Mouse (Mus musculus) urinary bladder, postnatal 36 days (tissue): ENCODE data around the gene Pde3b.
"Not testable (repeated sequence)": the region's sequence is repeated elsewhere in the genome, so short reads cannot be mapped to it uniquely, and the experiment has no call there.

ENCODE experiments used
- DNase-seq, 2 experiments: peaks; one replicate each; pipeline ENCODE4 v3.0.0; 2022; ENCODE audit warnings: low spot score in 2 of 2, mixed read lengths in 1 of 2

Gene Pde3b

DNA sequence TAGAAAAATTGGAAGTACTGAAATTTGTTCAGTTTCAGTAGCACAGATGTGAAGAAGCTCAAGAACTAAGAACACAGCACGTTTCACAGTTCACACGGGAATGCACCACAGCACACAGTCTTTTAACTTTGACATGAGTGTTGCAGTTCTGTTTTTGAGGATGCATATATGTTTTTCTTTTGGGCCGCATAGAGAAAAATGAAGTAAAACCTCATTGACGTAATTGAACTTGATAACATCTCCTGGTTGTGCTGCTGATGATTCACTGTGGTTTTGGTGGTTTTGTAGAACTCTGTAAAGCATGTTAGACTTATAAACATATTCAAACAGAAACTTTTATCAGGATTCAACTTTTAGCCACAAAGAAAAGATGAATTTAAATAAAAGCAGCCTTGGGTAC lies 64.7 kb downstream of the Pde3b start:
- no peak for DNase-seq

DNA sequence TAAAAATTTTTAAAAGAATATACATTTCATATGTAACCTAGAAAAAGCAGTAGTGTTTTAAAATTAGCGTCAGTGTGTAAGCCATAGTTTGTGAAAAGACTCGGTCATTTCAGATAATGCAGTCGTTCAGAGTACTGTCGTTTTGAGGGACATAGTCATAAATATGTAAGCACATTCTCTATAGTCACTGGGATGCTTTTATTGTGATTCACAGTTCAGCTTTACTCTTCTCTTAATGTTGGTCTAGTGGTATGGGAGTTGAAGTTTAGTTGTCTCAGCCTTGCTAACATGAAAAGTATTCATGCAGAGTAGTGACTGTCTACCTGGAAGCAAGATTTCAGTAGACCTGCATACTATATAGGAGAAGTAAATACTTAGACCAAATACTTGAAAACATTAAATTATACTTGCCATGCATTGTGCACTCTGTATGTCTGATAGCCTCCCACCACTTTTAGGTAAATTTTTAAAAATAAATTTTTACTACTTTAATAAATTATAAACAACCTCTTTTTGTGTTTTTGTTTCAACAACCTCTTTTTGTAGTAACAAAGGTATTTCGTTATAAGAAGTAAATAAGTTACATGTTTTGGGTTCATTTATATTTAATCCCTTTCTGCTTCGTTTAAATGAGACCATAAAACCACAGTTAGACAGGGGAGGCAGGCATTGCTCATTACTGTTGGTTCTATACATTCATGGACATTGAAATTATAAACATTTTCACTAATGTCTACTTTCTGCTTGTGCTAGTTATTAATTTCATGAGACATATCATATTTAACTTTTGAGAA lies 65.3 kb downstream of the Pde3b start:
- no peak for DNase-seq

DNA sequence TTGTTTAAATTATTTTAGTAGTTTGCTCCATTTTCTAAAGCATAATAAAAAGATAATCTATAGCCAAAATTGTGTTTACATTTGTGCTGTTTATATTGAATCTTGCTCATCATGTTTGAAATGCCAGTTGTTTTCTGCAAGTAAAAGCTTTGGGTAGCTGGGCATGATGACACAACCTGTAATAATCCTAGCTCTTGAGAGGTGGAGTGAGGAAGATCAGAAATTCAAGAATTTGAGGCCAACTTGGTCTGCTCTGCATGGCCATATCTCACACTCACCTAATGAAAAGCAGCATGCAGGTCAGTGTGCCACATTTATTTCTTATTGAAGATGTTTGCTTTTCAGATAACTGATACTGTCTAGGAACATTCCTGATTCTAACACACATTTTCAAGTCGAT lies 65.9 kb downstream of the Pde3b start:
- no peak for DNase-seq

DNA sequence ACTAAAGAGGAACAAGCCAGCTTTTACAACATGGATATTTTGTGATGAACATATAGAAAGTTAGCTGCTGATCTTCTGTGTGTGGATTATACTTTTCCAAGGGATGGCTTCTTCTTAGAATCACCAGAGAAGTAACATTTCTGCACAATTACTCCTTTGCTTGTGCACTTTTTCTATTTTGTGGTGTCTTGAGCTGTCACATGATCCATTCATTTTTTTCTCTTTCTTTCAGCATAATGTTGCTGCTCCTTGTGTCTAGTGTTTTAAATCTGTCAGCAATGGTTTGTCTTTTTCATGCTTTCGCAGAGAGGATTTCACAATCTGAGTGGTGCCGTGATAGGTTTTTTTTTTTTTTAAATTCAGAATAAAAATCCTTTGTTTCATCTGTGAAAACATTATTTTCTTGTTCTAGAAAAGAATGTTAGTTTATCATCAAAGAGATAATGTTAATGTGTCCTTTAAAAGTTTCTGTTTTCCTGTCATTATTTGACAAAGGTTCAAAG lies 66.4 kb downstream of the Pde3b start:
- DNase-seq = no peak

DNA sequence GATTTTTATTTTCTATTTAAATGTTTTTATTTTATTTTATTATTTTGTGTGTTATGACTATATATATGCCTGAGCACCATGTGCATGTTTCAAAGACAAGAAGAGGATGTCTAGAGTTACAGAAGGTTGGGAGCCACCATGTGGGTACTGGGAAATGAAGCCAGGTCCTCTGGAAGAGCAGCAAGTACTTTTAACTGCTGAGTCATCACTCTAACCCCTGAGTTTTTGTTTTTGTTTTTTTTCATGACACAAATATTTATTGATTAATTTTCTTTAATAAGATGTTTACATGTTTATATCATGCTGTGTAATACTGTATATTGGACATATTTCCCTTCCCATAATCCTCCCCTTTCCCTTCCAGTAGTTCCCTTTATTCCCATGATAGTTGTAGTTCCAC lies 77.5 kb downstream of the Pde3b start:
- no peak for DNase-seq

DNA sequence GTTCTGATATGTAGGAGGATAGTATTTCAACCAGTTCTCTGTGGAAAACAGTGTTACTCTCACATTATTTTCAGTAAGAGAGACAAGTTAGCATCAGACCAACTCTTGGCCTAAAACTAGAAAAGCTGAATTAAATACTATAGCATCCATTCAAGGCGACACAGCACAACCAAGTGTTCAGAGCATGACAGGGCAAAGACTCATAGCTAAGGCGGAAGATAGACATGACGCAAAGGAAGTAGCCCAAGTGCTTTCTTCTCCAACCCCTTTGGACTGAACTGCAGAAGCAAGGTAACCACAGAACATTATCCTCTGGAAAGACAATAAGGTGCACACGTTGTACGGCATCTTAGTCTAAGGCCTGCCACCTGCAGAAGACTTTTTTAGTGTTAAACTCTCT lies 79.0 kb downstream of the Pde3b start:
- DNase-seq = no peak

DNA sequence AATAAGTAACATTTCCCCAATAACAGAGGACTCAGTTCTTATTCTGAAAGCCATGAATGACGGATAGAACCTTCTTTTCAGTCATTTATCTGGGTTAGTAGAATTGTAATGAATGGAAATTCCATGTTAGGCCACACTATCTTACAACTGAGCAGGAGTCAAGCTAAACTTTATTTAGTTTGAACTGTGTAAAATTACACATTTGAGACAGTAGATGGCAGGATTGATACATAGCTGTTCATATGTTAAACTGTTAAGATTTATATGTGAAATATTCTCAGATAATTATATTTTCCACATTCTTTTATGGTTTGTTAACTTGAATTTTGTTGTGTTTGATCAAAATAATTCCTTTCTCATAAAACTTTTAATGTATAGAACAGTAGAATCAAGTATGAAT lies 84.2 kb downstream of the Pde3b start:
- DNase-seq = no peak

DNA sequence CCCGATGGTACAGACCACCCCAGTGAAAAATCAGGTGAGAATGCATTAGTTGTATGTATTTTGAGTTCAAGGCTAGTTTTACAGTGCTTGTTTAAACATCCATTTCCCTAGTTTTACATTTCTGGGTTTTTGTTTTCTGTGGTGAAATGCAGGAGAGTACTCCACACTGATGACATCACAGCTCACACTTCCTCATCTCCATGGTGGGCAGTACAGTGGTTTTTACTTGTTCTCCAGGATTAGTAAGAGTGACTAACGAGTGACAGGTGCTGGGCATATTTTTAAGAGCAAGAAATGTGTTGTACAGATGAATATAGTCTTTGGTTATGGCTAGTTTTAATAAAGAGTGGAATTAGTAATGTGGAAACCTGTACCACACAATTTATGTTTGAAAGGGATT lies 93.8 kb downstream of the Pde3b start:
- DNase-seq = no peak

DNA sequence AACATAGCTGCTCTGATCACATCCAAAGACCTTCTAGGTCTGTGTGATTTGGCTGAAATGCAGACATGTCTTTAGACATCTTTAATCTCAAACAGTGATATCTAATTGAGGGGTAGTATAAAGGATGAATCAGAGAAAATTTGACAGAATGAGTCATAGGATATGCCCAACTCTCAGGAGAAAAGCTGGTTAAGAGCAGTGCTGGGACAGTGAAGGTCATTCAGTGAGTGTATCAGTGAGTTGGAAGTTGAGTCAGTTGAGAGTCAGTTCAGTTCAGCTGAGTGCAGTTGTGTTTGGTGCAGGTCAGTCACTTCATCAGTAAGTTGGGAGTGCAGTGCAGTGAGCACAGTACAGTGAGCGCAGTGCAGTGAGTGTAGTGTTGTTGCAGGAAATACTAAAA lies 105.0 kb downstream of the Pde3b start:
- no peak for DNase-seq

DNA sequence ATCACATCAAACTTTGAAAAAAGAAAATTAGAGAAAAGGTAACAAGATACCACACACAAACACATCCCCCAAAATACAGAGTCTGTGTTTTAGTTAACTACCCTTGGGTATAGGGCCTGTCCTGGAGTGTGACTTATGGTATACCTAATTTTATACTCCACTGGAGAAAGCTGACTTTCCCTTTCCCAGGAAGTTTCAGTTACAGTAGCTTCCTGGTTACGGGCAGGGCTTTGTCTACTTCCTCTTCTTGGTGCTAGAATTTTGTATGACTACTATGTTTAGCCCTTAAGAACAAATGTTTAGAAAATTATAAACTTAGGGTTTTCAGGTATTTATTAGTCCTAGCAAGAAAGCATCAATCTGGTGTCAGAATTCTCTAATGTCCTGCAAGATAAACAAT lies 111.2 kb downstream of the Pde3b start:
- no peak for DNase-seq

DNA sequence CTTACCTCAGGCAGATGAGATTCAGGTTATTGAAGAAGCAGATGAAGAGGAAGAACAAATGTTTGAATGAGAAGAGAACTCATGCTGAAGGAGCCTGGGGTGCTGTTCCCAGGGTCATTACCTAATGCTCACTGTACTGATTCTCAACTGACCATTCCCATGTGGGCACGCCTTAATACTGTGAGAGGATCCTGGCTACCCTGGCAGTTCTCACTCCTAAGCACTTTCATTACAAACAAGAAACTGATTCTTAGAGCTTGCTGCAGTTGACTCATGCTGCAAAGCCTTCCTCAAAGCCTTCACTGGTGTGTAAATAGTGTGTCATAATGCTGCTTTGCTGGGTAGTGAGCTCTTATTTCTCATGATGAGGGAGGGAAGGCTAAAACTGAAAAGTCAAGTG lies 121.1 kb downstream of the Pde3b start:
- DNase-seq = no peak

DNA sequence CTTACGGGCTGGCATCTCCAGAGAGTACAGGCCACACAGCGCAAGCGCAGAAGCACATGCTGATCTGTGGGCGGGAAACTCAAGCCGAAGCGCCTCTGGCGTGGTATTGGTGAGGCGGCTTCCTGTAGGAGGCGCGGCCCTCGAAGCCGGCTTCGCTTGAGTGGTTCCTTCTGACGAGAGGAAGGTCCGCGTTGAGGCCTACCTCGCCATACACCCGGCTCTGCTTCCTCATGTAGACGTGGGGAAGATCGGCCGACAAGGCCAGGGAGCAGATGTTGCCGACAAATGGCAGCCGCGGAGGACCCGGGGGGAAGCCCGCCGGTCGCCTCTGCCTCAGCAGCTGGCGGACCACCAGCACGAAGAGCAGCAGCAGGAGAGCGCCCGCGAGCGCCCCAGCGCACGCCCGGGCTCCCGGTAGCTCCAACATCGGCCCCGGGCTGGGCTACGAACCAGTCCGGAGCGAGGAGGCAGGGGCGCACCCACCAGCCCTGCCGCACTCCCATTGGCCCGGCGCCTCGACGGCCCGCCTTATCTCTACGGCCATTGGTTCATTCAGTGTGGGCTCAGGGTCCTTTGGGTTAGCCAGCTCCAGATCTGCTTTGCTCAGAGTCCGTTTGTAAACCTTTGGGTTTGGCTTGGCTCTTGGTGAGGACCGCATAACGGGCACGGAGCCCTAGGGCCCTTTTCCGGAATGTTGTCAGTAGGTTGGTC lies 147.6 kb downstream of the Pde3b start, which contains the start of gene Cyp2r1:
TSS of gene Cyp2r1 (minus strand) at position 442 of the 711 bp plus-strand sequence.
- peak; percentile 85 to 89 for DNase-seq

DNA sequence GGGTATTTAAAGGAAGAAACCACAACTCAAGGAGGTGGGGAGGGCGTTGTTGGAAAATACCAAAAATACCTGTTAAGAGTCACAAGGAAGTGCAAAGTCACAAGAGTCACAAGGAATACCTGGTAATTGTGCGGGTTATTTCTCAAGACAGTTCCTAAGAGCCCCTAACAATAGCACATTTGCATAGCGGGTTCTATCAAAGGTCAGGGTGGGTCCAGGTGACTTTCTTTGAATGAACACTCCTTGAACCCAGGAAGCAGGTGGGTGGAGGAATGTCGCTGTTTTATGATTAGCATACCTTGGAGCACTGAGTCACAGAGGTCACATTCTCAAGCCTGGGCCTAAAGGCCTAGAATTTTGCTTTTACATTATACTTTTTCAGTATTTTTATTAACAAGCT lies 158.8 kb downstream of the Pde3b start:
- DNase-seq = not testable (repeated sequence)

DNA sequence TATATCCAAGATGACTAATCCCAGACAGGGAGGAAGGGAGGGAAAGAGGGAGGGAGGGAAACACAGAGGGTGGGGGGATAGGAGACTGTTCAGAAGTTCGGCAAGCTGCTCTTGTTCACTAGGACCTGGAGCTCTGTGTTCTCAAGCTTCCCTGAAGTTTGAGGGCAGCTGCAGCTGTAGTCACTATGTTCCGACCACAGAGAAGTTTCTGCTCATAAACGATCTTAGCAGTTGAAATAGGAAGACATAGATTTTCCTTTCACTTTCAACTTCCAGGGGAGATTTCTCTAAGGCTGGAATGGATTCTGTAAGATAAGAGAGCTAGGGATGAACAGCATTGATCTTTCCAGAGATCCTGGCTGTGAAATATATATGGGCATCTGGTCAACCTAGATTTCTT lies 161.8 kb downstream of the Pde3b start:
- no peak for DNase-seq

DNA sequence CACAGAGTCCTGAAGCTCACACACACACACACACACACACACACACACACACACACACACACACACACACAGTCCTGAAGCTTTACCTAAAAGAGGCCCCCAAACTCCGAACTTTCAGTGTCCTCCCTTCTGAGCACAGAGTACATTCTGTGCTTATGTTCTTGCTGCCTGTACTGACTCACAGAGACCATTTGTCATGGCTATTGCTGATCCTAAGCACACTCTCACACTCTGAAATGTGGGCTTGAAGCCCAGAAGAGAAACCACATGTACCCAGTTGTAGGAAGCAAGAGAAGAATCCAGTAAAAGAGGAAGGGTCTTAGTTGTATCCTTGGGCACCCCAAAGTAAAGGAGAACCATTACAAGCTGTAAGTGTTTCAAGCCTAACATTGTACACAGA lies 162.6 kb downstream of the Pde3b start:
- no peak for DNase-seq

DNA sequence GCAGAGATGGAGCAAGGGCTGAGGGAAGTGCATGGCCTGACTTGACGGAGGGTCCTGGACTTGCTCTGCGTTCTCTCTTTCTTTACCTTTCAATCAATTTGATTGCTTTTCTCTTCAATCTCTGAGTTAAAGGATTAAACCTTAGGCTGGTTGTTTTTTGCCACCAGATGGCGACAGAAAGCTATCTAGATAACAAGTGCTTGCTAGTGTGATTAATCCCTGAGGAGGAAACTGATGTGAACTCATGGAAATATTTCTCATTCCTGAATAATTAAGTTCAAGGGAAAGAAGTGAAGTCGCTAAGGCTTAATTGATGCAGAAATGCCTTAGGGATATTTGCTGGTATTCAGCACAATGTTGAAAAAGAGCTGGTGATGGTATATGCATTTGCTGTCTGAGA lies 165.3 kb downstream of the Pde3b start:
- peak; percentile 44 to 55 for DNase-seq

DNA sequence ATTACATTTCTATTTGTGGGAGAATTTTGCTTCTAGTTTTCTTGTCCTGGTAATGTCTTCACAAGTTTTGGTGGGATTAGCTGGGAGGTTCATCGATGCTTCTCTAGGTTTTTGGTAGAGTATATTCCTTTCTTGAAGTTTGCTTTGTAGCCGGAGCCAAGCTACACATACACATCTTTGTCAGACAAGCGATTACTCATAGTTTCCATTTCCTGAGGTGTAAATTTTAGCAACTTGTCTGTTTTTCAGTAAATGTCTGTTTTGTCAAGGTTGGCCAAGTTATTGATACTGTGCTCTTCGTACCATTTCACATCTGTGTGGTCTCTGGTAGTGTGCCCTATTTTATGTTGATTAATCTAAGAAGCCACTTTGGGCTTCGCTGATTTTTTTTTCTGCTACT lies 166.1 kb downstream of the Pde3b start:
- no peak for DNase-seq

DNA sequence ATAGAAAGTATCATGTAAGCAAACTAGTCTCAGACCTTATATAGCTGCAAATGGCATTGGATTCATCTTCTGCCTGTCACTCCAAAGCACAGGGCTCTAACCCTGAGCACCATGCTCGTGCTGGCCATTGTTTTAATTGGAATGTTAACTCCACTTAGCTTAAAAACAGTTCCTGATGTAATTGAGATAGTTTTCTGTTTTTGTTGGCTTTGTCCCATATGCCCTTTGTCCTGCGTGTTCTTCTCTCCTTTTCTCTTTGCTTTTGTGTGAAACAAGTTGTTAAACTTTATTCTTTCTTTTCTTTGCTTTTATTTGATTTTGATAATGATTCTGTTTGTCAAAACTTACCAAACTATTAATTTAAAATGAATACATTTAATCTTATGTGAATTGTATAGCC lies 167.4 kb downstream of the Pde3b start:
- no peak for DNase-seq
